Mouse (Mus musculus) heart, adult 8-10 months (tissue): ENCODE data around the gene Hps1. TPM values are rescaled to one million over a fixed set of nuclear protein-coding genes. Genes with fewer than 3 reads are reported as not detected.

Experiments used
- DNase-seq: peaks from one replicate; pipeline ENCODE4 v3.0.0; 2022; ENCODE audit warnings: low spot score
- total RNA-seq, 4 experiments: library from RNA; stranded (reverse); gene quantifications; 2 replicates each; pipeline ENCODE4 v1.2.4; 2022

Hps1 gene
- total RNA-seq, 4 experiments from 2014 or later, result 1.1 to 2.7 (median 1.7) TPM

- DNase-seq, result no peak
Observed at GRCm38 (mm10) chr19:42718101-42718500, 61.7 kb downstream of the Hps1 start.

- DNase-seq, result no peak
Observed at GRCm38 (mm10) chr19:42717668-42718067, 62.1 kb downstream of the Hps1 start.

GRCm38 (mm10) chr19:42716507-42716906 is 63.3 kb downstream of the Hps1 start:
- no peak for DNase-seq

- DNase-seq, result no peak
Observed at GRCm38 (mm10) chr19:42713770-42714169, 66.0 kb downstream of the Hps1 start.

Other genes starting within 250 kb of the Hps1 start
- gene Loxl4, start 167.2 kb downstream of the Hps1 start, total RNA-seq, result 1 to 10 TPM in 1 of 4 experiments, under 1 TPM in 3; 0.60 to 1.1 (median 0.81) TPM
- gene Pyroxd2, start 27.2 kb downstream of the Hps1 start, total RNA-seq, result 1 to 10 TPM; 3.8 to 5.8 (median 4.5) TPM